Mouse (Mus musculus): Measurements from ENCODE around the gene Mrgprf.

GRCm38 (mm10) chr7:145289302-145289701, 11.3 kb upstream of the Mrgprf start:
- TF ChIP-seq CTCF (conservative IDR thresholded peaks at IDR 0.05; ENCODE audit: low read length) (peak; percentile 53), NANOG (IDR thresholded peaks at IDR 0.05; ENCODE audit: borderline replicate concordance, low read length) (no peak), POU5F1 (IDR thresholded peaks at IDR 0.05; ENCODE audit: borderline replicate concordance, low read length) (no peak)

Data from E14TG2a.4 (cell line).